Comparison of ENCODE assay signal across 14 mouse cellular contexts in the genomic region with DNA sequence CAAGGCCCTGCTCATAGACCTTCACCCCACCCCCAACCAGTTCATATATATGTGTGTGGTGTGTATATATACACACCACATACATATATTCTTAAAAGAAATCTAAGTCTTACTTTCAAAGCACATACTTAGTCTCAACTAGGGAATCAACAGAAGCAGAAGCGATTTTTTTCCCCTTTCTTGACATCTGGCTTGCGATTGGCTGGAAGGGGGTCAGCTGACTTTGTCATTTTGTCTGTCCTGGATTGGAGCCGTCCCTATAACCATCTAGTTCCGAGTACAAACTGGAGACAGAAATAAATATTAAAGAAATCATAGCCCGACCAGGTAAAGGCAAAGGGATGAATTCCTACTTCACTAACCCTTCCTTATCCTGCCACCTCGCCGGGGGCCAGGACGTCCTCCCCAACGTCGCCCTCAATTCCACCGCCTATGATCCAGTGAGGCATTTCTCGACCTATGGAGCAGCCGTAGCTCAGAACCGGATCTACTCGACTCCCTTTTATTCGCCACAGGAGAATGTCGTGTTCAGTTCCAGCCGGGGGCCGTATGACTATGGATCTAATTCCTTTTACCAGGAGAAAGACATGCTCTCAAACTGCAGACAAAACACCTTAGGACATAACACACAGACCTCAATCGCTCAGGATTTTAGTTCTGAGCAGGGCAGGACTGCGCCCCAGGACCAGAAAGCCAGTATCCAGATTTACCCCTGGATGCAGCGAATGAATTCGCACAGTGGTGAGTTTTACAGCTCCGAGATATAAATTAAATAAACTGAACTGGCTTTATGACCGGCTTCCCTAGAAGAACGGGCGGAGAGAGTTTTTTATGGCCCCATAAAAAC. TPM values are rescaled to one million over a fixed set of nuclear protein-coding genes. Genes with fewer than 3 reads are reported as not detected.
A peak's percentile ranks its signal among the peaks of the same experiment; 100 is the strongest.
DNase-seq lines count a peak whose midpoint lies in the region; ATAC-seq and TF ChIP-seq lines count a peak whose summit lies in the region.
"Had no signal": no experiment of that assay in that cellular context is flagged by ENCODE, and none has a peak within 500 bp of the region (broad histone marks: within the 10 kb centered on the region; RNA-seq: fewer than 3 reads in every experiment).

No protein-coding gene starts in this region.

- no peak for ATAC-seq in kidney, embryonic 15.5 days (replicated peaks; ENCODE audit: low FRiP score)
- ATAC-seq in kidney, postnatal 0 days (replicated peaks; ENCODE audit: low FRiP score, low read depth): no peak
- no peak for ATAC-seq in stomach, embryonic 15.5 days (ENCODE audit: insufficient read depth, low FRiP score, low read depth)
- ATAC-seq in forebrain, embryonic 11.5 days (replicated peaks; ENCODE audit: low FRiP score): no peak

- no peak for DNase-seq in kidney, adult 8-10 months
- DNase-seq in adrenal gland, postnatal 10 days: peak; percentile 80
- DNase-seq in kidney, postnatal 0 days (ENCODE audit: low spot score): peak; percentile 93
- no peak for DNase-seq in right cerebral cortex, postnatal 4 days
- no peak for DNase-seq in forebrain, embryonic 11.5 days (ENCODE audit: low spot score)
- DNase-seq in urinary bladder, postnatal 14 days (ENCODE audit: low spot score): no peak
- DNase-seq: heart, postnatal 4 days; retina, postnatal 1 day; thymus, postnatal 14 days had no signal

- H3K4me3 ChIP-seq in kidney, embryonic 15.5 days (replicated peaks): peak overlapping the region; percentile 35
- H3K4me3 ChIP-seq in kidney, postnatal 0 days (replicated peaks; ENCODE audit: low read depth, low read length): peak overlapping the region; percentile 13
- peak overlapping the region; percentile 33 for H3K4me3 ChIP-seq in stomach, embryonic 15.5 days (replicated peaks)
- no peak overlapping the region for H3K4me3 ChIP-seq in forebrain, embryonic 11.5 days (ENCODE audit: low read depth, low read length)

- no peaks in the 10 kb centered on the region for H3K36me3 ChIP-seq in kidney, embryonic 15.5 days
- no peaks in the 10 kb centered on the region for H3K36me3 ChIP-seq in kidney, postnatal 0 days (ENCODE audit: insufficient read depth, low read length)
- H3K36me3 ChIP-seq in stomach, embryonic 15.5 days: no peaks in the 10 kb centered on the region
- no peaks in the 10 kb centered on the region for H3K36me3 ChIP-seq in forebrain, embryonic 11.5 days (ENCODE audit: control insufficient read depth, insufficient read depth, low read length)

- H3K4me1 ChIP-seq in kidney, embryonic 15.5 days: peaks cover 95% of the 10 kb centered on the region
- peaks cover 16% of the 10 kb centered on the region for H3K4me1 ChIP-seq in kidney, postnatal 0 days (replicated peaks; ENCODE audit: insufficient read depth, low read length)
- H3K4me1 ChIP-seq in stomach, embryonic 15.5 days: peaks cover 21% of the 10 kb centered on the region
- no peaks in the 10 kb centered on the region for H3K4me1 ChIP-seq in forebrain, embryonic 11.5 days (replicated peaks; ENCODE audit: control insufficient read depth, insufficient read depth, low read length)

- WGBS in kidney, embryonic 15.5 days: 2% methylated on average over 27 of the region's 27 CpGs
- 3% methylated on average over 27 of the region's 27 CpGs for WGBS in kidney, postnatal 0 days
- WGBS in stomach, embryonic 15.5 days: 2% methylated on average over 27 of the region's 27 CpGs
- WGBS in forebrain, embryonic 11.5 days: 1% methylated on average over 27 of the region's 27 CpGs

- peak overlapping the region; percentile 55 for H3K4me2 ChIP-seq in kidney, embryonic 15.5 days
- H3K4me2 ChIP-seq in kidney, postnatal 0 days (ENCODE audit: low read length): peak overlapping the region; percentile 49
- peak overlapping the region; percentile 42 for H3K4me2 ChIP-seq in stomach, embryonic 15.5 days
- no peak overlapping the region for H3K4me2 ChIP-seq in forebrain, embryonic 11.5 days (ENCODE audit: low read depth, low read length, severe bottlenecking)
- H3K4me2 ChIP-seq: midbrain, embryonic 11.5 days had no signal

- peak overlapping the region; percentile 92 for H3K27ac ChIP-seq in kidney, embryonic 15.5 days
- peak overlapping the region; percentile 65 for H3K27ac ChIP-seq in kidney, postnatal 0 days
- H3K27ac ChIP-seq in stomach, embryonic 15.5 days: peak overlapping the region; percentile 52
- no peak overlapping the region for H3K27ac ChIP-seq in forebrain, embryonic 11.5 days (ENCODE audit: low read depth, low read length)
- H3K27ac ChIP-seq: liver, embryonic 14.5 days had no signal

- H3K9ac ChIP-seq in kidney, embryonic 15.5 days: peak overlapping the region; percentile 51
- H3K9ac ChIP-seq in kidney, postnatal 0 days (ENCODE audit: low read depth, low read length): peak overlapping the region; percentile 62
- peak overlapping the region; percentile 22; the same call in 1 of the 2 replicates for H3K9ac ChIP-seq in stomach, embryonic 15.5 days
- H3K9ac ChIP-seq in forebrain, embryonic 11.5 days (ENCODE audit: low read length): no peak overlapping the region
- H3K9ac ChIP-seq: liver, embryonic 14.5 days had no signal

- H3K9me3 ChIP-seq in kidney, embryonic 15.5 days (replicated peaks): no peaks in the 10 kb centered on the region
- no peaks in the 10 kb centered on the region for H3K9me3 ChIP-seq in kidney, postnatal 0 days (replicated peaks; ENCODE audit: low read length)
- H3K9me3 ChIP-seq in stomach, embryonic 15.5 days: no peaks in the 10 kb centered on the region
- no peaks in the 10 kb centered on the region for H3K9me3 ChIP-seq in forebrain, embryonic 11.5 days (ENCODE audit: control insufficient read depth, low read length)

- H3K27me3 ChIP-seq in kidney, embryonic 15.5 days: peaks cover 78% of the 10 kb centered on the region
- H3K27me3 ChIP-seq in kidney, postnatal 0 days (ENCODE audit: insufficient read depth, low read length): no peaks in the 10 kb centered on the region; the same call in 1 of the 2 replicates
- H3K27me3 ChIP-seq in stomach, embryonic 15.5 days (replicated peaks): peaks cover 88% of the 10 kb centered on the region
- H3K27me3 ChIP-seq in forebrain, embryonic 11.5 days (ENCODE audit: control insufficient read depth, insufficient read depth, low read length): peaks cover 99% of the 10 kb centered on the region

- TF ChIP-seq CTCF in kidney, postnatal 0 days (IDR thresholded peaks at IDR 0.05; ENCODE audit: low read depth): no peak

RNA-seq across cellular contexts. Expression of a gene that starts 9.2 kb away (rescaled TPM):
- polyA plus RNA-seq in kidney, embryonic 15.5 days (2015; fragmentation: Nextera tagmentation; extraction: Ambion mirVana): 7.9 and 10.2 TPM in 2 replicates
- total RNA-seq in adrenal gland, postnatal 10 days (2021): 1 to 10 TPM; 6.1 to 9.2 TPM
- 5.9 and 7.0 TPM in 2 replicates for polyA plus RNA-seq in kidney, postnatal 0 days (2015; fragmentation: Nextera tagmentation; extraction: Ambion mirVana)
- 16.2 and 17.3 TPM in 2 replicates for polyA plus RNA-seq in stomach, embryonic 15.5 days (2015; fragmentation: Nextera tagmentation; extraction: Ambion mirVana)
- polyA plus RNA-seq in forebrain, embryonic 11.5 days (2014; fragmentation: Nextera tagmentation; extraction: Ambion mirVana): not detected in 2 replicates
- polyA plus RNA-seq: midbrain, embryonic 11.5 days had no signal

RNA-seq across cellular contexts. Expression of a gene that starts 11.4 kb away (rescaled TPM):
- 10.9 and 11.0 TPM in 2 replicates for polyA plus RNA-seq in kidney, embryonic 15.5 days (2015; fragmentation: Nextera tagmentation; extraction: Ambion mirVana)
- total RNA-seq in adrenal gland, postnatal 10 days (2021): 10 to 100 TPM; 25.1 to 35.7 TPM
- 7.8 and 9.3 TPM in 2 replicates for polyA plus RNA-seq in kidney, postnatal 0 days (2015; fragmentation: Nextera tagmentation; extraction: Ambion mirVana)
- polyA plus RNA-seq in stomach, embryonic 15.5 days (2015; fragmentation: Nextera tagmentation; extraction: Ambion mirVana): 2.6 and 4.7 TPM in 2 replicates
- not detected in 2 replicates for polyA plus RNA-seq in forebrain, embryonic 11.5 days (2014; fragmentation: Nextera tagmentation; extraction: Ambion mirVana)
- polyA plus RNA-seq: midbrain, embryonic 11.5 days had no signal

RNA-seq across cellular contexts. Expression of a gene that starts 19.1 kb away (rescaled TPM):
- 8.7 and 11.1 TPM in 2 replicates for polyA plus RNA-seq in kidney, embryonic 15.5 days (2015; fragmentation: Nextera tagmentation; extraction: Ambion mirVana)
- total RNA-seq in adrenal gland, postnatal 10 days (2021): 10 to 100 TPM; 17.0 to 21.0 TPM
- polyA plus RNA-seq in kidney, postnatal 0 days (2015; fragmentation: Nextera tagmentation; extraction: Ambion mirVana): 5.8 TPM in 2 replicates
- 1.4 and 1.9 TPM in 2 replicates for polyA plus RNA-seq in stomach, embryonic 15.5 days (2015; fragmentation: Nextera tagmentation; extraction: Ambion mirVana)
- polyA plus RNA-seq in forebrain, embryonic 11.5 days (2014; fragmentation: Nextera tagmentation; extraction: Ambion mirVana): not detected in 2 replicates
- total RNA-seq: heart, postnatal 4 days had no signal
- polyA plus RNA-seq: embryonic facial prominence, embryonic 14.5 days; midbrain, embryonic 11.5 days had no signal

RNA-seq across cellular contexts. Expression of a gene that starts 33.2 kb away (rescaled TPM):
- 10.0 and 10.7 TPM in 2 replicates for polyA plus RNA-seq in kidney, embryonic 15.5 days (2015; fragmentation: Nextera tagmentation; extraction: Ambion mirVana)
- 1 to 10 TPM; 2.4 to 3.2 TPM for total RNA-seq in adrenal gland, postnatal 10 days (2021)
- 11.0 and 12.4 TPM in 2 replicates for polyA plus RNA-seq in kidney, postnatal 0 days (2015; fragmentation: Nextera tagmentation; extraction: Ambion mirVana)
- 0.06 TPM in 1 of 2 replicates, not detected in the other for polyA plus RNA-seq in stomach, embryonic 15.5 days (2015; fragmentation: Nextera tagmentation; extraction: Ambion mirVana)
- not detected in 2 replicates for polyA plus RNA-seq in forebrain, embryonic 11.5 days (2014; fragmentation: Nextera tagmentation; extraction: Ambion mirVana)
- total RNA-seq: heart, postnatal 4 days had no signal
- polyA plus RNA-seq: embryonic facial prominence, embryonic 14.5 days; midbrain, embryonic 11.5 days had no signal

RNA-seq across cellular contexts. Expression of a gene that starts 42.2 kb away (rescaled TPM):
- 3.6 and 4.8 TPM in 2 replicates for polyA plus RNA-seq in kidney, embryonic 15.5 days (2015; fragmentation: Nextera tagmentation; extraction: Ambion mirVana)
- total RNA-seq in adrenal gland, postnatal 10 days (2021): 1 to 10 TPM; 5.5 to 6.9 TPM
- 2.7 and 3.9 TPM in 2 replicates for polyA plus RNA-seq in kidney, postnatal 0 days (2015; fragmentation: Nextera tagmentation; extraction: Ambion mirVana)
- polyA plus RNA-seq in stomach, embryonic 15.5 days (2015; fragmentation: Nextera tagmentation; extraction: Ambion mirVana): 13.6 and 16.2 TPM in 2 replicates
- polyA plus RNA-seq in forebrain, embryonic 11.5 days (2014; fragmentation: Nextera tagmentation; extraction: Ambion mirVana): not detected in 2 replicates
- total RNA-seq: heart, postnatal 4 days had no signal
- polyA plus RNA-seq: midbrain, embryonic 11.5 days had no signal

Comparison
In these comparisons a context has a peak if more than half of its experiments do, and no peak if none do; other contexts are left out.
1. DNase-seq: peak in adrenal gland, postnatal 10 days (single experiment) and kidney, postnatal 0 days (single experiment); none in kidney, adult 8-10 months (0 of 2), right cerebral cortex, postnatal 4 days (single experiment), forebrain, embryonic 11.5 days (single experiment) and urinary bladder, postnatal 14 days (single experiment).